Mouse (Mus musculus): Measurements from ENCODE around the gene 2310002L09Rik. TPM values are rescaled to one million over a fixed set of nuclear protein-coding genes. Genes with fewer than 3 reads are reported as not detected.
"Not testable (repeated sequence)": the region's sequence is repeated elsewhere in the genome, so short reads cannot be mapped to it uniquely, and the experiment has no call there.

The 2310002L09Rik gene
- 0.32 TPM in 1 of 2 replicates, not detected in the other for polyA plus RNA-seq (2012; rRNA removed)

- DNase-seq = no peak
- no peak within 1 kb of the TSS for H3K27ac ChIP-seq (ENCODE audit: control insufficient read depth, insufficient read depth, low read length)
- H3K36me3 ChIP-seq (ENCODE audit: control insufficient read depth, insufficient read depth, low read length) = no peaks in the 10 kb centered on the region
- H3K4me1 ChIP-seq (replicated peaks; ENCODE audit: control insufficient read depth, insufficient read depth, low read length) = no peaks in the 10 kb centered on the region
- WGBS = 89% methylated on average over 8 of the region's 8 CpGs
- no peaks in the 10 kb centered on the region for H3K27me3 ChIP-seq (ENCODE audit: control insufficient read depth, insufficient read depth, low read length)
- TF ChIP-seq POLR2A (IDR thresholded peaks at IDR 0.05; ENCODE audit: control insufficient read depth, extremely low read depth, insufficient read depth, low read length, poor library complexity) (no peak), CTCF (IDR thresholded peaks at IDR 0.05; ENCODE audit: borderline replicate concordance, control insufficient read depth, extremely low read depth, insufficient read depth, low read length, poor library complexity) (no peak)
- H3K4me3 ChIP-seq (ENCODE audit: control insufficient read depth, insufficient read depth, low read length) = no peak within 1 kb of the TSS
Observed at GRCm38 (mm10) chr4:73950375-73950896, at the start of gene 2310002L09Rik. 2310002L09Rik (minus strand) TSS chr4:73950846.

- Histone ChIP-seq H3K27ac (ENCODE audit: control insufficient read depth, insufficient read depth, low read length) (no peak overlapping the region), H3K4me1 (replicated peaks; ENCODE audit: control insufficient read depth, insufficient read depth, low read length) (no peaks in the 10 kb centered on the region), H3K36me3 (ENCODE audit: control insufficient read depth, insufficient read depth, low read length) (no peaks in the 10 kb centered on the region), H3K4me3 (ENCODE audit: control insufficient read depth, insufficient read depth, low read length) (no peak overlapping the region), H3K27me3 (ENCODE audit: control insufficient read depth, insufficient read depth, low read length) (no peaks in the 10 kb centered on the region)
- DNase-seq = no peak
- no peak for TF ChIP-seq POLR2A (IDR thresholded peaks at IDR 0.05; ENCODE audit: control insufficient read depth, extremely low read depth, insufficient read depth, low read length, poor library complexity)
- no peak for TF ChIP-seq CTCF (IDR thresholded peaks at IDR 0.05; ENCODE audit: borderline replicate concordance, control insufficient read depth, extremely low read depth, insufficient read depth, low read length, poor library complexity)
- WGBS = 87% methylated on average over 3 of the region's 3 CpGs
Observed at GRCm38 (mm10) chr4:73980454-73980853, 29.8 kb upstream of the 2310002L09Rik start.

GRCm38 (mm10) chr4:73920660-73921059 lies 30.0 kb downstream of the 2310002L09Rik start, which contains the start of gene Gm11756:
Gm11756 (minus strand) TSS chr4:73920760.
- DNase-seq; H3K4me3 ChIP-seq (ENCODE audit: control insufficient read depth, insufficient read depth, low read length); H3K4me1 ChIP-seq (replicated peaks; ENCODE audit: control insufficient read depth, insufficient read depth, low read length); H3K27me3 ChIP-seq (ENCODE audit: control insufficient read depth, insufficient read depth, low read length); H3K27ac ChIP-seq (ENCODE audit: control insufficient read depth, insufficient read depth, low read length); H3K36me3 ChIP-seq (ENCODE audit: control insufficient read depth, insufficient read depth, low read length): not testable (repeated sequence)
- WGBS = 90% methylated on average over 6 of the region's 6 CpGs

GRCm38 (mm10) chr4:73905853-73906252 lies 44.8 kb downstream of the 2310002L09Rik start, which contains the start of gene Gm13871:
Gm13871 (minus strand) TSS chr4:73905953.
- WGBS = no CpG with 5 or more reads among the region's 4 CpGs
- not testable (repeated sequence) for H3K36me3 ChIP-seq (ENCODE audit: control insufficient read depth, insufficient read depth, low read length); H3K27ac ChIP-seq (ENCODE audit: control insufficient read depth, insufficient read depth, low read length); H3K27me3 ChIP-seq (ENCODE audit: control insufficient read depth, insufficient read depth, low read length); H3K4me3 ChIP-seq (ENCODE audit: control insufficient read depth, insufficient read depth, low read length); H3K4me1 ChIP-seq (replicated peaks; ENCODE audit: control insufficient read depth, insufficient read depth, low read length); DNase-seq

- not testable (repeated sequence) for H3K4me3 ChIP-seq (ENCODE audit: control insufficient read depth, insufficient read depth, low read length); H3K27me3 ChIP-seq (ENCODE audit: control insufficient read depth, insufficient read depth, low read length); H3K4me1 ChIP-seq (replicated peaks; ENCODE audit: control insufficient read depth, insufficient read depth, low read length); DNase-seq; H3K27ac ChIP-seq (ENCODE audit: control insufficient read depth, insufficient read depth, low read length); H3K36me3 ChIP-seq (ENCODE audit: control insufficient read depth, insufficient read depth, low read length)
- no CpG with 5 or more reads among the region's 4 CpGs for WGBS
Observed at GRCm38 (mm10) chr4:73891012-73891411, 59.6 kb downstream of the 2310002L09Rik start, which contains the start of gene Gm11757. Gm11757 (minus strand) TSS chr4:73891112.

Other genes starting within 250 kb of the 2310002L09Rik start
- 0.77 and 1.1 TPM in 2 replicates for gene Rasef, start 159.9 kb downstream of the 2310002L09Rik start, polyA plus RNA-seq (2012; rRNA removed)
- gene Gm11758, start 74.6 kb downstream of the 2310002L09Rik start, polyA plus RNA-seq (2012; rRNA removed) = not detected in 2 replicates
- not detected in 2 replicates for gene Gm11757, start 59.7 kb downstream of the 2310002L09Rik start, polyA plus RNA-seq (2012; rRNA removed)
- not detected in 2 replicates for gene Gm13871, start 44.9 kb downstream of the 2310002L09Rik start, polyA plus RNA-seq (2012; rRNA removed)
- gene Gm11756, start 30.1 kb downstream of the 2310002L09Rik start, polyA plus RNA-seq (2012; rRNA removed) = not detected in 2 replicates
- 0.06 TPM in 1 of 2 replicates, not detected in the other for gene Frmd3, start 62.6 kb upstream of the 2310002L09Rik start, polyA plus RNA-seq (2012; rRNA removed)